Mouse (Mus musculus) heart, adult 18-20 months (tissue): ENCODE measurements at regions not wholly inside any gene's neighbourhood (a gene's known extent, or its start where the extent isn't known, plus 50 kb on each side); places are given as distances from the start of the nearest gene placed in this dataset.

Experiments used
- DNase-seq, 2 experiments: peaks; one replicate each; pipeline ENCODE4 v3.0.0; 2021 to 2022; ENCODE audit warnings: mixed read lengths in 1 of 2

DNA sequence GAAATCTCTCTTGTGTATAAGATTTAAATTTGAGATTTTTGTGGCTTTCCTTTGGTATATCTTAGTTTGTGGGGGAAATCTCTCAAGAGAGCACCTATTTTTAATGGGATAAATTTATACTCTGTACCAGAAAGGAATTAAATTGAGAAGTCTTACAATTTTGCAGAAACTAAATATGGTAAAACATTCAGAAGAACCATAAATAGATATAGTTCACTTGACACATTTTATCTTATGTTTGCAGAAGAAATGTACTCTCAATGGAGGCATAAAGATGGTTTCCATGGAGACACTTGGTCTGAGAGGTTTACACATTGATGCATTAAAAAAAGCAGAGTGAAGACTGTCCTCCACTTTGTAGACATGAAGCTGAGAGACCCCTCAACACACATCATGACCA, 86.9 kb downstream of the Ndufa10 start:
- no peak for DNase-seq

DNA sequence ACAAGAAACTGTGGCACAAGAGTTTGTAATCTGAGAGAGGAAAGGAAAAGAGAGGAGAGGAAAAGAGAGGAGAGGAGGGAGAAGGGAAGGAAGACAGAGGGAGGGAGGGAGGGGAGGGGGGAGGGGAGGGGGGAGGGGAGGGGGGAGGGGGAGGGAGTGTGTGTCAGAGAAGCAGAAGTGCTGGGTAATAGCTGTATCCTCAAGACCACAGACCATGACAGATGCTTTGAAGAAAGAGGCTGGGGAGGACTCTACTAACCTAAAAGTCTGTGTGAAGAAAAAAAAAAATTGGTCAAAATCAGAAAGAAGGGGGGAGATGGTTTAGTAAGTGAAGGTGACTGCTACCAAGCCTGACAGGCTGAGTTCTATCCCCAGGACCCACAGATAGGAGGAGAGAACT, 88.7 kb downstream of the Ndufa10 start:
- DNase-seq: no peak

DNA sequence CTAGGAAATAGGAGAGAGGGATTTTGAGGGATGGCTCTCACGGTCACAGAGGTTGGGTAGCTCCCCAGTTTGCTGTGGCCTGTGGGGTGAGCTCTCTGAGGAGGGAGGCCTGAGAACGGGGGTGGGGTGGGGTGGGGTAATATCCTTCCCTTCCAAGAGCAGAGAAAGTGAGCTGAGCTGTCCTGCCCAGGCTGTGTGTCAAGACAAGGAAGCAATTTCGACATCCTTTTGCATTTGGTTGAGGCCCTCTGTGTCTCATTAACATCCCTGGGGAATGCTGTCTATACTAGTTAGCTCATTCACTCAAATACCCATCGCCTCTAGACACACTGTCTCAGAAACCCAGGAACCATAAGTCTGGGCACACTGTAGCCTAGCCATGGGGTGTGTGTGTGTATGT, 89.9 kb downstream of the Ndufa10 start:
- no peak for DNase-seq

DNA sequence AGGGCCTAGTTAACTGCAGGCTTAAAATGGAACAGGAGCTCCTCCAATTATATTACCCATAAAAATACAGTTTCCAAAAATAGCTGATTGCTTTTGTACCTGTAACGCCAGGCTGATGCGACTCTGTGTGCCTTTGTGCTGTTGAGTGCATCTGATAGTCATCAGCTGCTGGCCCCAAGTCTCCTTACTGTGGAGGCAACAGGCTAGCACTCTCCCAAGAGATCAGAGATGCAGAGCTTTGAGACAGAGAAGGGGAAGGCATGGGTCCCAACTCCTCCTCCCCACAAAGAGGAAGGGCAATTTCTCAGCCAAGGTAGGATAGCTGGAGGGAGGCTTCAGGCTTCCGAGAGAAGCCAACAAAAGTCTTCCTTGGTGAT, 94.2 kb downstream of the Ndufa10 start:
- peak; percentile 51 to 61 for DNase-seq

DNA sequence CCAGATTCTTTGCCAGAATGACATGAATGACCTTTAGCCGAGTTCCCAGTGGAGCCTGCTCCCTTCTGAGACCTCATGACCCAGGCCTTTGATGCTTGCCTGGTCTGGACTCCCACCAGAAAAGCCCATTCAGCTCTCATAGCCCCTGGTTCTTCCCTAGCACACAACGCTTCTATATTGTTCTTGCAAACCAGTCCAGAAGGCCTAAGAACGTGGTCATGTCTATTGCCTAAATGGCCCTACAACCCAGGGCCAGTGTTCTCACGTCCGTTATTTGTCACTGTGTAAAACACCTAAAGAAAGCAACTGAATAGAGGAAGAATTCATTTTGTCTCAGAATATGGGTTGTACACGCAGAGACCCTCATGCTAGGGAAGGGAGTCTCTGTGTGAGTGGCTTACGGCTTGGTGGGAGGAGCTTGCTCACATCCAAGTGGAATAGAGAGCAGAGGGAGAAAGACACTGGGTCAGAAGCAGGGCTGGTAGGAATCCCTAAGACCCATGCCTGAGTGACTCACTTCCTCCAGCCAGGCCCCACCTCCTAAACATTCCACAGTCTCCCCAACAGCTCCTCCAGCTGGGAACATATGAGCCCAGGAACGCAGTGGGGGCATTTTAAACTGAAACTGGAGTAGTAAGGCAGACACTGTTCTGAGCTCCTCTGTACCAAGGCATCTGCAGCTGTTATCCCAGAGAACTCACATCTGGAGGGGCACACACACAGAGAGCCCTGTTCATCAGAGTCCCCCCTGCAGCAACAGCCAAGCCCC, 94.7 kb downstream of the Ndufa10 start:
- peak; percentile 67 to 79 for DNase-seq

DNA sequence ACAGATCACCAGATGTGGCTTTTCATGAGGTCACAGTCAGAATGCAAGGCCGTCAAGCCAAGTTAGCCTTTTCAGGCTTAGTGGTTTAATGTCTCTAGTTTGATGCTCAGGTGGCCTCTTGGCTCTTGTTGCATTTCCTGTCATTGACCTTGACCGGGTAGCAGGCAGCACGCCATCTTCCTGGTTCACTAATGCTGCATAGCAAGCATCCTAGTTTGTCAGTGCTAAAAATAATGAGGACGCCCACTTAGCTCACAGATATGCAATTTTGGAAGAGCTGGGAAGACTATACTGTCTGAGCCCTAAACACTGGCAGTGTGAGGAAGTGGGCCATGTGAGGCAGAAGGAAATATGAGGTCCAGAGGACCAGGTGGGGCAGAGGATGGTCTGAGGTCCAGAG, 97.2 kb downstream of the Ndufa10 start:
- peak; percentile 76 to 78 for DNase-seq

DNA sequence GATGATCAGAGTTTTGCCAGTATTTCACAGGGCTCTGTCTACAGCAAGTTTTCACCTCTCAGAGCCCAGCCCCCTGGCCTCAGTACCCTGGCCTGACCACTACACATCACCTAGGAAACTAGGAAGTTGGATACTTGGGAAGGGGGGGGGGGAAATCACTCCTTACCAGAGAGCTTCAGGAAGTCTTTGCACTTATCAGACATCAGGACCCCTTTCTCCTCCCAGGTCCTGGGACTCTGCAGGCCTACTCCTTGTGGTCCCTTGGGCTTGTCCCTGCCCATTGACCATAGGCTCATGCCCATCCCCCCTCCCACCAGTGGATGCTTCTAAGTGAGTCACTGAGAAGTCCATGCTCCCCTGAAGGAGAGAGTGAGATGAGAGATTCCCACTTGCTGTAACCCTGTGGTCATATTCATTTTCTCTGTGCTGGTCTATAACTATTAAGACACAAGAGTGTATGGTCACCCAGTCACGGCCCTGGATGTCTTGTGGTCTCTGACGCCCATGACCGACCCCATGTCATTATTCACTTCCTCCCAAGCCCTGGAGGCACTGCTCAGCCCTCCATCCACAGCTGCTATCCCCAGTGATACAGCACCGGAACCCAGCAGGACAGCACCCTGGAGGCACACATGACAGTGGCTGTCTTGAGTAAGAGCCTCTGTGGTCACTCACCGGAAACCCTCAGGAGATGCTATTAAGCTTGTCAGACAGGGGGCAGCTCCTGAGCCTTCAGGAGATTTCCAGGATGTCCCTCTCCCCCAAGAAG, 101.3 kb downstream of the Ndufa10 start:
- DNase-seq: no peak

DNA sequence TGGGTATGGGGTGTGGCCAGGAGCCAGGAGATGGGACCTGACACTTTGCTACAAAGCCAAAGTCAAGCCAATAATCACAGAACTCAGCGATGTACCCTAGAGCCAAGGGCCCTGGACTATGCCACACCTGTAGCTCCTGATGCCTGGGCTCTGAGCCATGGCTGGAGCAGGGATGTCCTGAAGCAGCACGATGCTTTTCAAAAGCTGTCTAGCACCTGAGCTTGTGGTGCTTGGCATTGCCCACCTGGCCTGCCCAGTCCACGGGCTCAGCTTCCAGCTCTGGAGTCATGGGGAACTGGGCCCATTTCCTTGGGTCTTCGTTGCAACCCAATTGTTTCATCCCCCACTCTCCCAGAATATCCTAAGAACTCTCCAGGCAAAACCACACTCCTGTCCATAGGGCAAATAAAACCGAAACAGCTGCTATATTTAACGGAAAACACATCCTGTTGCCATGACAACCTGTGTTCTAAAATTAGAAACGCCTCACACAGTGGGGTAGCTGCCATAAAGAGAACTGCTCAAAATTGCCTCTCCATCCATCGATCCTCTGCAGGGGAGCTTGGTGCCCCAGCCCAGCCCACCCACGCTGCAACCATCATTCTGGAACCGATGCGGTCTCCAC, 102.2 kb downstream of the Ndufa10 start:
- peak in 1 of 2 experiments; percentile 16 for DNase-seq

DNA sequence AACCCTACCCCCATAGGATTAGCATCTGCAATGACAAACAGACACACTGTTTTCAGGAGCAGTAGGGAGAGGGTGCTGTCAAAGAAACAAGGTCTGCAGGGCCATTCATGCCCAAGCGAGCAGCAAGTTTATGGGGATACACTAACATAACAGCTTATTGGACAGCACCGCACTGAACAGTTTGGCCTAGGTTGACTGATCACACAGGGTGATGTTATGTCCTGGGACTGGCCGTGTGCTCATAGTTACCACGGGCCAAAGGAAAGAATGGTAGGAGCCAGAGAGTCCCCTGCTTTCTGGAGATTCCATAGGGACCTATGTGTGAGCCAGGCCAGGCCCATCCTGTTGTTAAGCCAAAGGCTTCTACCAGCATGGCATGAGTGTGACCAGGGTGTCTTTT, 102.8 kb downstream of the Ndufa10 start:
- no peak for DNase-seq

DNA sequence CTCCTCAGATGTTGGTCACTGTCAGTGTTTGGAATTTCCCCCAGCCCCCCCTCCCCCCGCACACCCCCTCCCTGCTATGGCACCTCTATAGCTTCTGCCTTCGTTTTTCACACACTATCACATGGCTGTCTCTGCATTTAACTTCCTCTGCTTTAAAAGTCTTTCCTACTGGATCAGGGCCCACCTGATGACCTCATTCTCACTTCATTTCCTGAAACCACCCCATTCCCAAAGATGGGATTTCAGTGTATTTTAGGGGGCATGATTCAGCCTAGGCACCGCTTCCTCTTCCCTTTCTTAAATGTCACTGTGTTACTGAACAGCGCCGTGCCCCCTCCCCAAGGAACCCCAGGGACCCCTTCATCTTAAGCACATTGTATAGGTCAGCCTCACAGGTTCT, 103.7 kb downstream of the Ndufa10 start:
- DNase-seq: no peak

DNA sequence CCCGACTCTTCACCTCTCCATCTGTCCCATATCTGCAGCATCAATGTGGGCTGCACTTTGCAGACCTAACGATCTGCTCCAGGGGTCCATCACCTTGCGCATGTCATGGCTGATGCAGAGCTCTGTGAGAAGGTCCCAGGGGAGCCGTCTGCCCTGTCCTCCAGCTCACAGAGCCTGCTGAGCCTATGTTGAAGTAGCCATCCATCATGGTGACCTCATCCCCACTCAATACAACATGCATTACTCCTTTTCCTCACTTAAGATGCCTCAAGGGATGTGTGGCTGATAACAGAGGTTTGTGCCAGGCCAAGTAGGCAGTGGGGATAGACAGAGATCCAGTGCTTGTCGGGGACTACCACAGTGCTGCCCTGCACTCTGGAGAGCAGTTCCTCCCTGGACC, 107.4 kb downstream of the Ndufa10 start:
- no peak for DNase-seq

DNA sequence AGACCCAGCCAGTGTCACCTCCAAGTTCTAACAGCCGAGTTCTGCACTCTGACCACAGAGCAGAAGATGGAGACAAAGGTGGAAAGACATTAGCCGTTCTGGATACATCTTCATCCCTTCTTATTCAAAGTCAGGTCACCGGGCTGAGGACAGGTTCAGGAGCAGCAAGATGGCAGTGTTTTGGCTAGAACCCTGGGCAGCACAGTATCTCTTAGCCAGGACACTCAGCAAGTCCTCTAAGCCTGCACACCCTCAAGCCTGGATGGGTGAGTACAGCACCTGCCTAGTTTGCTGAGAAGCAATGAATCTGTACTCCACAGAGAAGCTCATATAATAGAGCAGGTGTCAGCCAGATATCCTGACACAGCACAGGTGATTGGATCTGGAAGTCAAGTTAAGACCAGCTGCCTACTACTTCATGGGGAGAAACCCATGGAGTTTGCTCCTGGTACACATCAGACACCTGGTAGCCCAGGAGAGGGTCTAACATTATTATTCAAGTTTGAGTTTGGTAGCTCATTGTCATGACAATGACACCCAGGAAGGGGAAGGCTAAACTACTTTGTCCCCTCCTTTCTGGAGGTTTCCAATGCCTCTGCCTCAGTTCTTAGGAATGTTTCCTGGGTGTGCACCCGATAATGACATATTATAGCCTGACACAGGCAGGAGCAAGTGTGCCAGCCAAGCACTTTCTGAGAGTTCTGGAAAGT, 108.1 kb downstream of the Ndufa10 start:
- no peak for DNase-seq

DNA sequence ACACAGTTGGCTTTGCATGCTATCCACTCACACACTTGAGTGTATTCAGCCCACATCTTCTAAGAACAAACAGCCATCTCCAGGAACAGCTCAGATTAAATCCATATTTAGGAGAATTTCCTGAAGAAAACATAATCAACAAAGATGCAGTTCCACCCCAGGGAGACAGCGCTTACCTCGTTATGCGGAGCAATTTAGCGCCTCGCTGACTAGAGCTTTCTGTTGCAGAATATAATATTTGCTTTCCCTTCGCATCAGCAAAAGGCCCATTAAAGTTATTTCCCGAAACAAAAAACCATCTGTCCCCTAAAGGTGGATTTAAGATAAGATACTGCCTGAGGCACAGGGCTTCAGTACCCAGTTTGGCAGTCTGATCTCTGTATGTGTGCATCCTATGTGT, 112.0 kb downstream of the Ndufa10 start:
- no peak for DNase-seq

DNA sequence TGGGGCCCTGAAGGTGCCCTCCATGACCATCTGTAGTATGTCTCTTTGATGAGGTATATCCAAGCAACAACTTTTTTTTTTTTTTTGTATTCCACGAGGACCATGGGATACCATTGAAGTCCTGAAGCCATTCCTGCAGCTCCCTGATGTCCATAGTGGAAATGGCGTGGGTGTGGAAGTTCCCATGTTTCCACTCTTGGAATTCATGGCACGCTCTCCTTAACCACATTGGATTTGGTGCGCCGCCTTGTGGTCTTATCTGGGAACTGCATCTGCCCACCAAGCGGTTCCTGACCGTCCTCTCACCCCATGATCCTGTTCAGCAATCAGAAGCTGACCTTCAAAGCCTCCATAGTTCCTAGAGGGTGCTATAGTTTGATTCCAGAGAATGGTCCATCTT, 113.4 kb downstream of the Ndufa10 start:
- DNase-seq: peak; percentile 31 to 82

DNA sequence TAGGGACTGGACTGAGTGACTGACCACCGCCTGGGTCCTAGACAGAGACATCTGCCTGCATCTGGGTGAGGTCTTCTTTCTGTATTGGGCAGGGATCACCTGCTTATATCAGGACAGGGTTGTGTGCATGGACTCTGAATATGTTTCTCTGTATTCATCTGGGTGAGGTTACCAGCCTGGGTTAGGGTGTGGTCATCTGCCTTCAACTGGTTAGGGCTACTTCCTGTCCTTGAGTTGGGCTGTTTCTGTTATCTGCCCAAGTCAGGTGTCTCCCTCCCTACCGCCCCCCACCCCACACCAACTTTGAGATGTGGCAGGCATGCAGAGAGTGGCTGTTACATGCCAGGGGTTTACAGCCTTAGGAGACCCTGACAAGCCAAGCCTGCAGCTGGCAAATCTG, 114.2 kb downstream of the Ndufa10 start:
- DNase-seq: no peak

DNA sequence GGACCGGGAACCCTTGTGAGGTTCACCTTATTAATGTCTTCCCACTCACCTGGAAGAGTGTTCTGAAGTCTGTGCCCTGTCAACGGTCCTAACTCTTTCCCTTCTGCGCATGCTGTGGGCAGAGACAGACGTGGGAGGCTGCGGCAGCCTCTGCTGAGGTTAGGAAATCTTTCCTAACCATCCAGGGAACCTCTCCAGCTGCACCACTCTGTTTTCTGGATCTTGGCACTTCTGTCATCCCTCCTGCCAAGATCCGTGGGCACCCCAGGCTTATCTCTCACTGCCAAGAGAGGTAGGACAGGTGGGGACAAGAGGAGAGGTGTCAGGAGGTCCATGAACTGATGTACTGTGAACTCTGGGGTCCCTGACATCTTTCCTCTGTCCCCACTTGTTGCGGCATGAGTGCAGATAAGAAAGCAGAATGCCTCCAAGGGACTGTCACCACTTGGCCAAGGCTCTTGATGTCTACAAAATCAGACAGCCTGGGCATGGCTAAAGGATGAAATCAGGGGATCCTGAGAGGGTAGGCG, 114.8 kb downstream of the Ndufa10 start:
- DNase-seq: peak in 1 of 2 experiments; percentile 30

DNA sequence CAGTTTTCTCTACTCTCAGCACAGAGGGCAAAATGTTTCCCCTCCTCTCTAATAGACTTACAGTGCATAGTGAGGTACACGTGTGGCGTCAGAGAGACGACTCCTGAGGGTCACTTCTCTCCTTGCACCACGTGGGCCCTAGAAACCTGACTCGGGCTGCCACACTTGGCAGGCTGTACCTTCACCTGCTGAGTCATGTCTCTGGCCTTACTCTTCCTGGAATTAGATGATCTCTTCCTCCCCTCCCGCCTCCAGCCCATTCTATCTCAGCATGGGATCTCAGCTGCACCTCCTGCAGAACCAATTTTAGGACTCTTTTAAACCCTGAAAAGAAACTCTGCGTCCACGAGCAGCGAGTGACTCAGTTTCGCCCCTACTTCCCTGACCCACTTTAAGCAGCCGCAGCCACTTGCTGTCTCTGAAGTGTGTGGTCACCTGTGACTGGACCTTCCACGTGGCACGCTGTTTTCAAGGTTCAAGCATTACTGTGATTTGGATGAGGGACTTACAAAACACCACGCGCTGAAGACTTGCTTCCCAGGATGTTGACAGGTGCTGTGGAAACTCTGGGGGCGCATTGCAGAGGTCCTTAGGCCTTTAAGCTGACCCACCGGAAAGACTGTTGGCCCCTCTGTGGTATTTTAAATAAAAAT, 125.2 kb downstream of the Ndufa10 start:
- DNase-seq: peak; percentile 40 to 54

DNA sequence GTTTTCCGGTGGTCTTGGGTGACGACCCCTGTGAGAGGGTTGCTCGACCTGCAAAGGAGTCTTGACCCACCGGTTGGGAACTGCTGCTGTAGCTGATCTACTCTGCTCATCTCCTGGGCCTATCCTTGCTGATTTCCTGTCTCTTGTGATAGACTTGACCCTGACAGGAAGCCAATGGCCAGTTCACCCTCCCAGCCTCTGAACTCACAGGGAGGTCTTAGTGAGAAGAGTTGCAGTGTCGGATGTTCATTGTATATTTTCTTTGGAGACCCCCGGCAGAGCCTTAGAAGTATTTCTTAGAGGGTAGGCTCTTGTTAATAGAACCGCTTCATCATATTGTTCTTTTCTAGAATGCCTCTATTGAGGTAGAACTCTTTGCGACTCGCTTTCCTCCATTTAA, 126.0 kb downstream of the Ndufa10 start:
- DNase-seq: no peak

DNA sequence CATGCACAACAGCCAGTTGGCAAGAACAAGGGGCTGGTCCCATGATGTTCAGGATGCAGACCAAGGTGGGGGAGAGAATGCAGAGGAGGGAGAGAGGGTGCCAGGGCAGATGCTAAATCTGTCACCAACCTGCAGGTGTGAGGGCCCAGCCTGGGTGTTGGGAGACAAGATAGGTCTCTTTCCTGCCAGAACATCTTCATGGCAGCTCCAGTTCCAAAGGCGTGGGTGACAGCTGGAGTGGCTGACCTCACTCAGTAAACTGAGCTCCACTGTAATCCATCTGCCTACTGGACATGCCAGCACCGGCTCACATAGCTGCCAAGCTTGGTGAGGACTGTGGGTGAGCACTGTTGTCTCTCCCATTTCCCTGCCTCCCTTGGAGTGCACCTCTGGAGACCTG, 129.9 kb downstream of the Ndufa10 start:
- peak; percentile 76 to 84 for DNase-seq

DNA sequence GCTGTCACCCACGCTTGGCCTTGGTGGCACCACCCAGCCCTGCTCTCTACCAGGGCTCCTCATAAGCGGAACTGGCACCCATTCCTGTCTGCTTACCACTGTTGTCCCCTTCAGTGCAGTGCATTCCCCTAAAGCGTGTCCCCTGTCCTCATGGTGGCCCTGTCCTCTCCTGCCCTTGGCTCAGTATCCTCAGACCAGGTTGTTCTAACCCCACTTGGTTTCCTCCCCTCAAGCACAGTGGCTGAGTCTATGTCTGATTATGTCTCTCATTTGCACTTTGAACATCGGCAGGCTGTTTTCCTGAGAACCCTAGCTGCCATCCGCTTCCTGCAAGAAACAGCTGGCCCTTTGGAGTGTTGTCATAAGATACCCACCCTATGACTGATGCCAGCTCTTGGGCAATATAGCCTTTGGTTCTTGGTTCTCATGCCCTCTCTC, 130.5 kb downstream of the Ndufa10 start:
- DNase-seq: peak; percentile 59 to 61

DNA sequence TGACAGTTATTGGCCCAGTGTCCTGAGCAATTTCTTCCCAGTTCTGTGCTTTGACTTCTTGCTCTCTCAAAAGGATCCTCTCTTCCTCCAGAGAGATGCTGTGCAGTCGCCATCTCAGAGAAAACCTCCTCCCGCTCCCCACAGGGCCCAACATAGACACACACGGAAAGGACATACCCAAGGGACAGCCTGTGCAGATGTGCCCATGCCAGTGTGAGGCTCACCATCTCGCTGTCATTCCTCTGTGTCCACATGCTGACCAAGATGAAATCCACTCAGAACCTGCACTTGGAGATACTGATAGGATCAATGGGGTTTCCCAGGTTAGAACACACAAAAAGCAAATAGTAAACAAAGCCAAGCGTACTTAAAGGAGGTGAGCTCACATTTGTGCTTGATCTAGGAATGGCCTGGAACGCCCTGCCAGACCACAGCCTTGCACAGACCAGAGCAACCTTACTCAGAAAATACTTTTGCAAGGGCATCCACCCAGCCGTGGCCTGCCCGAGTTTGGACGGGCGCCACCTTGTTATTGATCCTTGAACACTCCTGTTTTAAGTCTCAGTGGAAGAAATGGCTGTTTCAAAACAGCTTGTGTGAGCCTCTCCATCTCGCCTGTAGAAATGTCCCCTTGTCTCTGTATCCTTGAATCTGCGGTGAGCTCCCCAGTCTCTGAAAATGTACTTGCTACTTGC, 131.7 kb downstream of the Ndufa10 start:
- DNase-seq: peak in 1 of 2 experiments; percentile 14
